Mouse (Mus musculus): ENCODE data around the gene Chmp6. TPM values are rescaled to one million over a fixed set of nuclear protein-coding genes. Genes with fewer than 3 reads are reported as not detected.

Gene Chmp6
- total and polyA plus RNA-seq, 3 experiments, result 8.4 to 53.1 (median 28.5) TPM

GRCm38 (mm10) chr11:119959714-119960113 lies 46.5 kb downstream of the Chmp6 start:
- no peak for TF ChIP-seq GATA2 (IDR thresholded peaks at IDR 0.05; ENCODE audit: borderline replicate concordance, low read depth, low read length)
- no peak for TF ChIP-seq CTCF (IDR thresholded peaks at IDR 0.05; ENCODE audit: low read depth, low read length)
- no peak for TF ChIP-seq POLR2AphosphoS5 (IDR thresholded peaks at IDR 0.05; ENCODE audit: insufficient replicate concordance, low read depth, low read length)
- no peak for TF ChIP-seq GATA1 (IDR thresholded peaks at IDR 0.05; ENCODE audit: borderline replicate concordance, low read length)
- TF ChIP-seq TAL1 (conservative IDR thresholded peaks at IDR 0.05; ENCODE audit: low read depth, low read length), result no peak
- no peaks in the 10 kb centered on the region for H3K9me3 ChIP-seq (replicated peaks)
- H3K4me3 ChIP-seq (ENCODE audit: low read depth, low read length), result no peak overlapping the region
- ATAC-seq (ENCODE audit: extremely low read depth, insufficient number of reproducible peaks, low FRiP score, poor library complexity, severe bottlenecking) (no peak), DNase-seq (ENCODE audit: low spot score) (no peak)
- H3K4me1 ChIP-seq (ENCODE audit: insufficient read depth, low read depth, low read length), result peaks cover 10% of the 10 kb centered on the region
- peaks cover 12% of the 10 kb centered on the region for H3K27me3 ChIP-seq (ENCODE audit: insufficient read depth, low read length)
- no peaks in the 10 kb centered on the region for H3K36me3 ChIP-seq (replicated peaks)

GRCm38 (mm10) chr11:119960671-119961070 lies 47.4 kb downstream of the Chmp6 start:
- peaks cover 12% of the 10 kb centered on the region for H3K27me3 ChIP-seq (ENCODE audit: insufficient read depth, low read length)
- TF ChIP-seq GATA1 (IDR thresholded peaks at IDR 0.05; ENCODE audit: borderline replicate concordance, low read length) (no peak), CTCF (IDR thresholded peaks at IDR 0.05; ENCODE audit: low read depth, low read length) (no peak), POLR2AphosphoS5 (IDR thresholded peaks at IDR 0.05; ENCODE audit: insufficient replicate concordance, low read depth, low read length) (no peak), GATA2 (IDR thresholded peaks at IDR 0.05; ENCODE audit: borderline replicate concordance, low read depth, low read length) (no peak), TAL1 (conservative IDR thresholded peaks at IDR 0.05; ENCODE audit: low read depth, low read length) (no peak)
- no peak for ATAC-seq (ENCODE audit: extremely low read depth, insufficient number of reproducible peaks, low FRiP score, poor library complexity, severe bottlenecking)
- H3K4me1 ChIP-seq (ENCODE audit: insufficient read depth, low read depth, low read length), result peaks cover 3% of the 10 kb centered on the region; the same call in 1 of the 2 replicates
- no peak for DNase-seq (ENCODE audit: low spot score)
- H3K9me3 ChIP-seq (replicated peaks), result no peaks in the 10 kb centered on the region
- no peak overlapping the region for H3K4me3 ChIP-seq (ENCODE audit: low read depth, low read length)
- no peaks in the 10 kb centered on the region for H3K36me3 ChIP-seq (replicated peaks)

DNA sequence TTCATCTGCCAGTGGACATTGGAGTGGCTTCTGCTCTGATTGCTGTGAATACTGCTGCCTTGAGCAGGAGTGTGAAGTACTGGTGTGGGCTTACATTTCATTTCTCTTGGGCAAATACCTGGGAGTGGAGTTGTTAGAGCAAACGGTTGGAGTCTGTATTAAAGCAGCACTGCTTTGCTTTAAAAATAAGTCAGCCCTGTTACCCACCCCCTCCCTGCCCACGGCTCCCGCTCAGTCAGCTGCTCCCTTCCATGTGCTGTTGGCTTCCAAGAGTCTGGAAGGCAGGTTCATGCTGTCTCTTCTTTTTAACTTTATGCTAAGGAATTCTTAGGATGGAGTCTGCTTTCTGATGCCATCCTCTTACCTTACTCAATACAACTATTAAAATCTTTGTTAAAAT lies 48.3 kb downstream of the Chmp6 start:
- H3K4me3 ChIP-seq (ENCODE audit: low read depth, low read length), result no peak overlapping the region
- ATAC-seq (ENCODE audit: extremely low read depth, insufficient number of reproducible peaks, low FRiP score, poor library complexity, severe bottlenecking), result no peak
- no peak for DNase-seq (ENCODE audit: low spot score)
- no peaks in the 10 kb centered on the region for H3K4me1 ChIP-seq (ENCODE audit: insufficient read depth, low read depth, low read length)
- TF ChIP-seq GATA2 (IDR thresholded peaks at IDR 0.05; ENCODE audit: borderline replicate concordance, low read depth, low read length) (no peak), POLR2AphosphoS5 (IDR thresholded peaks at IDR 0.05; ENCODE audit: insufficient replicate concordance, low read depth, low read length) (no peak), TAL1 (conservative IDR thresholded peaks at IDR 0.05; ENCODE audit: low read depth, low read length) (no peak), CTCF (IDR thresholded peaks at IDR 0.05; ENCODE audit: low read depth, low read length) (no peak), GATA1 (IDR thresholded peaks at IDR 0.05; ENCODE audit: borderline replicate concordance, low read length) (no peak)
- peaks cover 17% of the 10 kb centered on the region for H3K27me3 ChIP-seq (ENCODE audit: insufficient read depth, low read length)
- no peaks in the 10 kb centered on the region for H3K9me3 ChIP-seq (replicated peaks)
- H3K36me3 ChIP-seq (replicated peaks), result no peaks in the 10 kb centered on the region

DNA sequence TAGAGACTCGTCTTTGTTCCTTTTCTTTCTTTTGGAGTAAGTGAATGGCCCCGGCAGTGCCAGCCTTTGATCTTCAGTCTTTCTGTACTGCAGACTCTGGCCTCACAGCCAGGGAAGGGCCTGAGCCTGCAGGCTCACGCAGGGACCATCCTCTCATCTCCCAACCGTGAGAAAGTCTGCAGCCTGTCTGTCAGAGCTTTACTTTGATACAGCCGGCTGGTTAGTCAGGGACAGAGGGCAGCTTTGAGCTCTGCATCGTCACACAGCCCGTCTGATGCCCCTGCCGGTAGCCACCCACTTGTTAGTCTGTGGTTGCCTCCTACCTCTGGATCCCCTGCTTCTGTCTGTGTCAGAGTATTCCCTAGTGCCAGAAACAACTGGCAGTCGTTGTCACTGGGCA lies 51.8 kb downstream of the Chmp6 start:
- Histone ChIP-seq H3K27me3 (ENCODE audit: insufficient read depth, low read length) (peaks cover 23% of the 10 kb centered on the region), H3K9me3 (replicated peaks) (no peaks in the 10 kb centered on the region), H3K4me1 (ENCODE audit: insufficient read depth, low read depth, low read length) (no peaks in the 10 kb centered on the region), H3K4me3 (ENCODE audit: low read depth, low read length) (no peak overlapping the region), H3K36me3 (replicated peaks) (no peaks in the 10 kb centered on the region)
- no peak for TF ChIP-seq GATA1 (IDR thresholded peaks at IDR 0.05; ENCODE audit: borderline replicate concordance, low read length)
- no peak for TF ChIP-seq CTCF (IDR thresholded peaks at IDR 0.05; ENCODE audit: low read depth, low read length)
- TF ChIP-seq POLR2AphosphoS5 (IDR thresholded peaks at IDR 0.05; ENCODE audit: insufficient replicate concordance, low read depth, low read length), result no peak
- no peak for TF ChIP-seq GATA2 (IDR thresholded peaks at IDR 0.05; ENCODE audit: borderline replicate concordance, low read depth, low read length)
- TF ChIP-seq TAL1 (conservative IDR thresholded peaks at IDR 0.05; ENCODE audit: low read depth, low read length), result no peak
- DNase-seq (ENCODE audit: low spot score), result no peak
- no peak for ATAC-seq (ENCODE audit: extremely low read depth, insufficient number of reproducible peaks, low FRiP score, poor library complexity, severe bottlenecking)

DNA sequence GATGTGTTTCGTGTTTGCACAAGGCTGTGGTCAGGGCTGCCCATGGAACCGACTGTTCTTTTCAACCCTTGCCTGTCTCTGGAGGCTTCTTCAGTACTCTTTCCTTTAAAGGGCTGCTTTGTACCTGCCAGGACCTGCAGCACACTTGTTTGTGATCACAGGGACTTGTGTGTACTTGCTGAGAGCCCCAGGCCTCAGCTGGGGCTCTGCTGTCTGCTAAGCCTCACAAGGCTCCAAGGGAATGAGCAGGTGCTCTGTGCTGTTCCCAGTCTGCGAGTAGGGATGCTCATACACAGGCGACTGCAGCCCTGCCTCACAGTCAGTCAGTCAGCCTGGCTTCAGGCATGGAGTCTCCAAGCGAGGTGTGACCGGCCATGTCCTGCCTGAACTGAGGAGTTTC lies 53.1 kb downstream of the Chmp6 start:
- no peak for ATAC-seq (ENCODE audit: extremely low read depth, insufficient number of reproducible peaks, low FRiP score, poor library complexity, severe bottlenecking)

DNA sequence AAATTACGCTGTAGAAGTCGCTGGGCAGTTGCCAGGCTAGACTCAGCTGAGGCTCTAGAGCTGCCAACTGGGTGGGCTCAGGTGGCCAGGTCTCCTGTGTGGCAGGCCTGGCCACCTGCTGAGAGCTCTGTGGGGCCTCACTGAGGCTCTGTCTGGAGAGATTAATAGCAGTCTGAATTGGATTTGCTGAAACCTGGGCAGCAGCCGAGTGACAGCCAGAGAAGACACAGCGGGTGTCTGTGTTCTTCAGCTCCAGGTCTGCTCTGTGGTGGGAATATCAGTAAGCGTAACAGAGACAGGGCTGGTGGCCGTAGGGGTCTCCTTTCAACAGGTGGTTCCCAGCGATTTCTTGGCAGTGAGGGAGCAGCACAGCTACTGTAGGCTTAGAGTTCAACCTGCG lies 54.2 kb downstream of the Chmp6 start:
- Histone ChIP-seq H3K4me1 (ENCODE audit: insufficient read depth, low read depth, low read length) (no peaks in the 10 kb centered on the region), H3K4me3 (ENCODE audit: low read depth, low read length) (no peak overlapping the region), H3K27me3 (ENCODE audit: insufficient read depth, low read length) (peaks cover 22% of the 10 kb centered on the region), H3K9me3 (replicated peaks) (no peaks in the 10 kb centered on the region), H3K36me3 (replicated peaks) (no peaks in the 10 kb centered on the region)
- TF ChIP-seq POLR2AphosphoS5 (IDR thresholded peaks at IDR 0.05; ENCODE audit: insufficient replicate concordance, low read depth, low read length) (no peak), GATA1 (IDR thresholded peaks at IDR 0.05; ENCODE audit: borderline replicate concordance, low read length) (no peak), GATA2 (IDR thresholded peaks at IDR 0.05; ENCODE audit: borderline replicate concordance, low read depth, low read length) (no peak), TAL1 (conservative IDR thresholded peaks at IDR 0.05; ENCODE audit: low read depth, low read length) (no peak), CTCF (IDR thresholded peaks at IDR 0.05; ENCODE audit: low read depth, low read length) (no peak)
- no peak for DNase-seq (ENCODE audit: low spot score)
- ATAC-seq (ENCODE audit: extremely low read depth, insufficient number of reproducible peaks, low FRiP score, poor library complexity, severe bottlenecking), result no peak

More for the DNA sequence above, 53.1 kb downstream of the Chmp6 start:
- DNase-seq (ENCODE audit: low spot score), result no peak
- Histone ChIP-seq H3K4me1 (ENCODE audit: insufficient read depth, low read depth, low read length) (no peaks in the 10 kb centered on the region), H3K9me3 (replicated peaks) (no peaks in the 10 kb centered on the region), H3K4me3 (ENCODE audit: low read depth, low read length) (no peak overlapping the region), H3K36me3 (replicated peaks) (no peaks in the 10 kb centered on the region), H3K27me3 (ENCODE audit: insufficient read depth, low read length) (peaks cover 23% of the 10 kb centered on the region)
- TF ChIP-seq POLR2AphosphoS5 (IDR thresholded peaks at IDR 0.05; ENCODE audit: insufficient replicate concordance, low read depth, low read length) (no peak), GATA2 (IDR thresholded peaks at IDR 0.05; ENCODE audit: borderline replicate concordance, low read depth, low read length) (no peak), CTCF (IDR thresholded peaks at IDR 0.05; ENCODE audit: low read depth, low read length) (no peak), GATA1 (IDR thresholded peaks at IDR 0.05; ENCODE audit: borderline replicate concordance, low read length) (no peak), TAL1 (conservative IDR thresholded peaks at IDR 0.05; ENCODE audit: low read depth, low read length) (no peak)
